Mouse (Mus musculus) spleen, postnatal 4 days (tissue): ENCODE measurements around the gene Stx18.

Experiments
- DNase-seq, 2 experiments: peaks; one replicate each; pipeline ENCODE4 v3.0.0; 2022; ENCODE audit warnings: low spot score in 2 of 2

Stx18 gene

DNA sequence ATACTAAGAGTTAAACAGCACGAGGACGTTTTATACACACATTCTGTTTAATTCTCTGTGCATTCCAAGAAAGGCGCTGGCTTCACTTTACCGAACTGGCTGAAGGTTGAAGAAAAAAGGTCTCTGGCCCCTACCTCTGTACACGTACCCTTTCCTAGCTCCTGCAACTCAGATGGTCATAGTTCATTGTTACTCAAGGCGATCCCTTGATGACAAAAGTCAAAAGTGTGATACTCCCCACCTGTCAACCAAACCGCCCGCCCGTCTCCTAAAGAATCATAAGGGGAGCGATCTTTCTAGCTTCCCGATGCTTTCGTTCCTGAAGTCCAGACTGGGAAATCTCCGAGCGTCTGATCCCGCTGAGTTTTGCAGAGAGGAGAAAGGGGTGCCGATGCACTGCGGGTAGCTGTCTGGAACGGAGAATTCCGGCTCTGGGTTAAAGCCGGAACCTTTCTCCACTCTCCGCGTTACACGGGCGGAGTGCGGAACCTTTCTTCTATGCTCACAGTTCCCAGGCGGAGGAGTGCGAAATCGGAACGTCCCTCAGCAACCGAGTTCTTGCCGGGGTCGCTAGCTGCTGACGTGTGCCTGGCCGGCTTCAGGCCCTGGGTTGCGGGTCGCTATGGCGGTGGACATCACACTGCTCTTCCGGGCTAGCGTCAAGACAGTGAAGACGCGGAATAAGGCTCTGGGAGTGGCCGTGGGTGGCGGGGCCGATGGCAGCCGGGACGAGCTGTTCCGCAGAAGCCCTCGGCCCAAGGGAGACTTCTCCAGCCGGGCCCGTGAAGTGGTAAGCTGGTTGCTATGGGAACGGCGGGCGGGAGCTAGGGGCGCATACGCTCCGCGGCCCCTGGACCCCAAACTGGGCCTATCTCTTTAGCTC lies at the start of gene Stx18:
Stx18 (plus strand) TSS at position 33 of the 883 bp plus-strand sequence.
- DNase-seq: peak; percentile 80 to 89

DNA sequence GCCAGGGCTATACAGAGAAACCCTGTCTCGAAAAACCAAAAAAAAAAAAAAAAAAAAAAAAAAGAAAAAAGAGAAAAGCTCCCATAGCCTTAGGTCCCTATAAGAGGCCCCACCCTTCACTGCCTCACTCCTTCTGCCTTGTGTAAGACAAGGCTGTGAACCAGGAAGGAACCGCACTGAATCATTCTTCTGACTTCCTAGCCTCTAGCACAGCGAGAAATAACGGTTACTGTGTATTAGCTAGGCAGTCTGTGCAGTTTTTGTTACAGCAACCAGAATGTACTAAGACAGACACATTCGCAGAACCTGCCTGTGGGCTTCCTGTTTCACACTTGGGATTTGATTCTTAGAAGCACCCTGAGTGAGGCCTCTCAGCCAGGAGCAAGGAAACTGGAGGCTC lies 46.2 kb upstream of the Stx18 start:
- DNase-seq: no peak

DNA sequence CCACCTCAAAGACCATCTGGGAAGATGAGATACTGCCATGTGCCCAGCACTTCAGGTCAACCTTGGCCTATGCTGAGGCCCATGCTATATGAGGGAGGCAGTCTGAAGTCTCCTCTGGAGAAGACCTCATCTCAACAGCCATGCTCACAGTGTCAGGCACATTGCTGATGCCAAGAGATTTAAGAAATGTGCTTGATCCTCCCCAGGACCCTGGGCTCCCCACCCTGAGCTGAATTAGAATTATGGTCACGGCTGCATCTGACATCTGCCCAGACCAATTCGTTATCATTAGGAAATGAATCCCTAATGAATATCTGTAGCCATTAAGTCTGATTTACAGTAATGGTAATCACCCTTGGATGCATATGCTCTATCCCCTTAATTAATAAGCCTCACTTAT lies 39.7 kb upstream of the Stx18 start:
- DNase-seq: no peak

- DNase-seq: no peak
These were observed 36.0 kb upstream of the Stx18 start for GRCm38 (mm10) chr5:38002573-38002972.

DNA sequence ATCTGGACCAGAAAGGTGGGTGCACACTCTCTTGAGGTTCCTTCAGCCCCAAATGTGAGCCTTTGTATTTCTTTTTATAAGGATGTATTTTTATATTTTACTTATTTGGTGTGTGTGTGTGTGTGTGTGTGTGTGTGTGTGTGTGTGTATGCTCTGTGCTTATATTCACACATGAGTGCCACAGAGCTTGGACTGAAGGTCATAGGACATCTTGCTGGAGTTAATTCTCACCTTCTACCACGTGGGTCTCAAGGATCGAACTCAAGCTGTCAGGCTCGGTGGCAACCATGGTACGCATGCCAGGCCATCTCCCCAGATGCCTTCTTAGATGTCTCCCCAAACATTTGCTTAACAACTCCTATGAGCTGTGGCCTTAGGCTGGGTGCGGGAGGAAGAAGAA lies 33.8 kb upstream of the Stx18 start:
- DNase-seq: no peak

DNA sequence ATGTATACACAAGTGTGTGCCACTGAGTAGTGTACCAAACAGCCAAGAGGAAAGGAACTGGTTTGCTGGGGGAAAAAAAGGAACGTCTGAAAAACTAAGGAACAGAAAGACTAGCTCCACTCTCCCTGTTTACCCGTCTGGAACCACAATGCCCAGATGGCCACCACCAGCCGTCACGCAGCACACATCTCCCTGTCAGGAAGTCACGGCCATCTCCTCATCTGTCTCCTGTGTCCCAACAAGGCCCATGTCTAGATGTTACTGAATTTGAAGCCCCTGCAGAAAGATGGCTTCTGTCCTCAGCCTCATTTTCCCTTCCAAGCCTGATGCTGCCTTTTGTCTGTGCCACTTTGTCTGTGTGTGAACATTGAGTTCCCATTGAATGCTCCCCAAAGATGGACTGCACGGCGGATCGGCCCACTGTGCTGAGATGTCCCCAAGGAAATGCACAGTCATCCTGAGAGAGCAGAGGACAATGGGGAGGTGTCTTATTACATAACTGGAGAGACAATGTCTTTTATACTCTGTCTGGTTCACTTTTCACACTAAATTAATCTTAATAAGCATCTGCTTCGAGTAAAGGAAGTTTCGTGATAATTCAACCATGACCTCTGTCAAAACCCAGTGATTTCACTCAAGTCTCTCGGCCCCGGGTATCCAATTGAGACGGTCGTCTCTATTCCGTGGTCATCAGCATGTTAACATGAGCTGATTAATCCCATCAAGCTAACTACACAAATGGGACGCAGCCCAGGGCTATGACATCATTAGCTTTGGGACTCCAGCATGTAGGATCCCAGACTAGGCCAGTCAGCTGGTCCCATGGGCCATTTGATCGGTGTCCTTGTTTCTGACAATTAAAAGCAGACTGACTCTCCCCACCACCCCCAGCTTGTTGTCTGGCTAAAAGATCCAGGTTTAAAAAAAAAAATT lies 31.9 kb upstream of the Stx18 start:
- no peak for DNase-seq

DNA sequence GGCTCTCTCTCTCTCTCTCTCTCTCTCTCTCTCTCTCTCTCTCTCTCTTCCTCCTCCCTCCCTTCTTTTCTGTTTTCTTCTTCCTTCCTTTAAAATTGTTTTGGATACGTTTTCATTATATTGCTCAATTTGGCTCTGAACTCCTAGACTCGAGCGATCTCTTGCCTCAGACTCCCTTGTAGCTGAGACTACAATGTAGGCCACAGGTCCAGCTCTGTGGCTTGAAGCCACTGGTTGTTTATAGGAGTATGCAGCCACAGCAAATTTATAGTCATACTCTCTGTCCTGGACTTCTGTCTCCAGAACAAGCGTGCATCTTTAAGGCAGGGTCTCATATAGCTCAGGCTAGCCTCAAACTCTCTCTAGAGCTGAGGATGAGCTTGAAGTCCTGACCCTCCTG lies 29.5 kb upstream of the Stx18 start:
- DNase-seq: no peak

GRCm38 (mm10) chr5:38014916-38015315 lies 23.6 kb upstream of the Stx18 start:
- DNase-seq: no peak

- no peak for DNase-seq
These were observed 21.6 kb upstream of the Stx18 start for GRCm38 (mm10) chr5:38016945-38017344.

DNA sequence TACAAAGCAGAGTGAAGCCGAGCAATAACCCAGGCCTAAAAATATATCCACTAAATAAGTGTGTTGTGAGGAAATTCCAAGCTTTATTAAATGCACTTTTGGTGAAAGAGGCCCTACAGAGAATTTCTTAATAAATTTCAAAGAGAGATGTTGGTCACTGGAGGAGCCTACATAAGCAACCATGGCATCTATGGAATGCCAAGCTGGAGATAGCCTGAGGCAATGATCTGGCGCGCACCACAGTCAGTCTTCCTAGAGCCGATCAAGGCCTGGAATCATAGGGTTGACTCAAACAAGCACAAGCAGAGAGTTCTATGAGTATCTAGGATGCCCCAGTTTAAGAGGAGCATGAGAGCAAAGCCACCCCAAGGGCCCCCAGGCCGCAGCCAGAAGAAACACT lies 10.9 kb upstream of the Stx18 start:
- DNase-seq: no peak

DNA sequence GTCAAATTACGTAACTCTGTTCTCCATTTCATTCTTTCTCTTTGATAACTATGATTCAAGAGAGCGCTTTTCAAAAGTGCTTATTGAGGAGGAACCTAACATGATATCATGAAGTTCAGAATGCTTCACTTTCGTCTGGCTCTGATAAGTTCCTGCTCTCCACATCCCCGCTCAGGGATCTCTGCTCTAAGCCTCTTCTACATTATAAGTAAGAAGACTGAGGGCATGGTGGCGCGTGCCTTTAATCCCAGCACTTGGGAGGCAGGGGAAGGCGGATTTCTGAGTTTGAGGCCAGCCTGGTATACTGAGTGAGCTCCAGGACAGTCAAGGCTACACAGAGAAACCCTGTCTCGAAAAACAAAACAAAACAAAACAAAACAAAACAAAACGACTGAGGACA lies 268 bp upstream of the Stx18 start:
- DNase-seq: no peak

GRCm38 (mm10) chr5:38039796-38040195 lies 1.3 kb downstream of the Stx18 start:
- DNase-seq: no peak

- no peak for DNase-seq
These were observed 6.4 kb downstream of the Stx18 start for GRCm38 (mm10) chr5:38044923-38045322.

GRCm38 (mm10) chr5:38048177-38048576 lies 9.6 kb downstream of the Stx18 start:
- DNase-seq: no peak

GRCm38 (mm10) chr5:38061051-38061450 lies 22.5 kb downstream of the Stx18 start:
- DNase-seq: no peak

DNA sequence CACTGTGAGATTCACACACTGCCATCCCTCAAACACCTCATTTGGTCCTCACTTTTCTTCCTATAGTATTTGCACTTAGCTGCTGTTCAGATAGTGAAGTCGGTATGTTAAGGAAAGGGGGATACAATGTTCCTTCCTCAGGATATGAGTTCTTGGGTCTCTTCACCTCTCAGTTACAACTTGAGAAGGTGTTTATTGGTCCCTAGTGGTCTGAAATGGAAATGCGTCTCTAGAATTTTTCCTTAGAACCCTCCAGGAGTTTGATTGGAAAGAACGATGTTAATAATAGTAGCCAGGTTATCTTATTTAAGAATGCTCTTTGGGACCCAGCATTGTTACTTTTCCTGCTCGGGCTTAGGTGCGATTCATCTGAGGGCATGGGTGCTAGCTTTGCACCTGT lies 24.2 kb downstream of the Stx18 start:
- DNase-seq: no peak

DNA sequence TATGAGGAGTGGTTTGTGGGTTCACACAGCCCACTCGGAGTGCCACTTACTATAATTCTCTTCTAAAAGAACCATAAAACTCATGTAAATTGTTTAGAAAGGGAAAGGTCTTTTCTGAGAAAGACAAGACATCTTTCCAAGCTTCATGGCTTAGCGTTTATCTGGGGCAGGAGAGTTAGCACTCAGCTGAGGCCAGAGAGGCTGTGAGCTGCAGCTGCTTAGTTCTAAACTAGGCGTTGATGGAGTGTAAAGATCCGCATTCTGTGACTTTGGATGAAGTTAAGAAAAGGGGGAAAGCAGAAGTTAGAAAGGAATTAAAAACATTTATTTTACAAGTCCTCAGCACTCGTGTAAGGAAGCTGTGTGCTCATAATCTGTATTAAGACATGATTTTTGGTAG lies 24.8 kb downstream of the Stx18 start:
- no peak for DNase-seq

DNA sequence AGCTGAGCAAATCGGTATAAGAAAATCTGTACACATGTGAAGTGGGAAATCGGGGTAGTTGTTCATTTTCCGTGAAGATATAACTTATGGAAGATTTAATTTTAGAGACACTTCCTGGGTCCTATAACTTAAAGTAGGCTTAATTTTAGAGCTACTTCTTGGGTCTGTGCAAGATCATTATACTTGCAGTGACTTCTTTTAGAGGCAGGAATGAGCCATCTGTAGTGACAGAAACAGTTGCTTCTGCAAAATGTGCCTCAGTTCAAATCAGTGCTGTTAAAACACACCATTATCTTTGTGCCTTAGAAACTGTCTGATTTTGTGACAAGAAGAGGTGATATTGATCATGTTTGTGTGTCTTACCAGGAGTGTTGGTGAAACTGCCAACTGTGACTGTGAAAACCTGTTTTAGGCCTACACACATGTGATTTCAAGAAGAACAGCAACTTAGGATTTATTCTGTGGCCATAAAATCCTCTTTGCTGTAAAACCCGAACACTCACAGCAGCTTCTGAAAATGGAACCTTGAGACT lies 25.6 kb downstream of the Stx18 start:
- no peak for DNase-seq

GRCm38 (mm10) chr5:38064701-38065100 lies 26.2 kb downstream of the Stx18 start:
- DNase-seq: no peak

GRCm38 (mm10) chr5:38065454-38065853 lies 26.9 kb downstream of the Stx18 start:
- no peak for DNase-seq

DNA sequence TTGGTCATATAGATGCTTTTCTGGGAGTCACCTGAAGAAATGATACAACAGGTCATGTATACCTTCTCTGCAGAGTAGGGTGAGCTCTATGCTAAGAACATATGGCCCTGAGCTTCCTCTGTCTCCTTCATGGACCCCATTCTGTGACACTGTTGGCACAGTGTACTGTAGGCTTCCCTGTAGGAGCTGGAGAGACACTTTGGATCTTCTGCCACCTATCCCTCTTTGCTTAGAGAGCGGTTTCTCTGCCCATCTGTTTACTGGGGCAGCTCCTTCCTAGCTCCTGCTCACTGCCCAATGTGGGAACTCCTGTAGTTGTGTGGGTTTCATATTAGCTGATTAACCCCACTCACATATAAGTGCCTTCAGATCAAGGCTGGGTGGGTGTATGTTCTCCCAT lies 28.1 kb downstream of the Stx18 start:
- DNase-seq: no peak

- no peak for DNase-seq
These were observed 37.8 kb downstream of the Stx18 start for GRCm38 (mm10) chr5:38076326-38076725.
